Mouse (Mus musculus) ES-Bruce4 (cell line): Measurements from ENCODE around the gene Dnah10. TPM values are rescaled to one million over a fixed set of nuclear protein-coding genes. Genes with fewer than 3 reads are reported as not detected.

Experiments used
- H3K27ac ChIP-seq: 2 replicates; pipeline ENCODE4 v1.5.1; 2012; ENCODE audit warnings: low read length, inconsistent platforms; ENCODE audit not compliant: insufficient read depth
- H3K27me3 ChIP-seq: 2 replicates; pipeline ENCODE4 v1.6.1; 2012; ENCODE audit warnings: mild to moderate bottlenecking, low read length, inconsistent platforms; ENCODE audit not compliant: control insufficient read depth, poor library complexity, insufficient read depth, severe bottlenecking
- H3K36me3 ChIP-seq: 2 replicates; pipeline ENCODE4 v1.6.1; 2012; ENCODE audit warnings: inconsistent platforms, mild to moderate bottlenecking, low read length, moderate library complexity; ENCODE audit not compliant: control insufficient read depth, poor library complexity, insufficient read depth, severe bottlenecking
- H3K4me1 ChIP-seq: one replicate; pipeline ENCODE4 v1.8.1; 2011; ENCODE audit warnings: low read length; ENCODE audit not compliant: control insufficient read depth, insufficient read depth
- H3K4me3 ChIP-seq: 2 replicates; pipeline ENCODE4 v1.5.1; 2011; ENCODE audit warnings: low read depth, mild to moderate bottlenecking, low read length
- H3K9ac ChIP-seq: 2 replicates; pipeline ENCODE4 v1.6.1; 2012; ENCODE audit warnings: low read depth, mild to moderate bottlenecking, inconsistent platforms; ENCODE audit not compliant: poor library complexity, severe bottlenecking
- H3K9me3 ChIP-seq: replicated peaks from 2 replicates; pipeline ENCODE4 v1.6.1; 2012; ENCODE audit warnings: mild to moderate bottlenecking, low read length, inconsistent platforms; ENCODE audit not compliant: control insufficient read depth, poor library complexity, insufficient read depth, severe bottlenecking
- CTCF ChIP-seq: IDR thresholded peaks from one replicate; pipeline ENCODE4 v1.8.1; 2011; ENCODE audit warnings: low read depth, low read length
- EP300 ChIP-seq: IDR thresholded peaks from 2 replicates; pipeline ENCODE4 v1.6.1; 2011; ENCODE audit warnings: low read depth, low read length; ENCODE audit not compliant: insufficient read depth
- POLR2A ChIP-seq: IDR thresholded peaks from one replicate; pipeline ENCODE4 v1.8.1; 2011; ENCODE audit warnings: low read length; ENCODE audit not compliant: insufficient read depth
- polyA plus RNA-seq: library from polyadenylated mRNA; stranded (reverse); fragments of >200 nt; gene quantifications from 2 replicates; pipeline ENCODE4 v1.2.4, GENCODE M21; 2011; ENCODE audit warnings: low read depth; ENCODE audit not compliant: missing spikeins, insufficient read depth, insufficient read length

Gene Dnah10
- polyA plus RNA-seq, 1 experiment = 0.73 TPM

- H3K9me3 ChIP-seq = no peaks in the 10 kb centered on the region
- H3K4me3 ChIP-seq = no peak overlapping the region
- TF ChIP-seq CTCF = no peak
- no peak for TF ChIP-seq POLR2A
- H3K4me1 ChIP-seq = no peaks in the 10 kb centered on the region
- no peak overlapping the region for H3K9ac ChIP-seq
- no peaks in the 10 kb centered on the region for H3K27me3 ChIP-seq
- H3K27ac ChIP-seq = no peak overlapping the region
- H3K36me3 ChIP-seq = no peaks in the 10 kb centered on the region
These were observed 111.7 kb downstream of the Dnah10 start for GRCm38 (mm10) chr5:124836621-124837020.

DNA sequence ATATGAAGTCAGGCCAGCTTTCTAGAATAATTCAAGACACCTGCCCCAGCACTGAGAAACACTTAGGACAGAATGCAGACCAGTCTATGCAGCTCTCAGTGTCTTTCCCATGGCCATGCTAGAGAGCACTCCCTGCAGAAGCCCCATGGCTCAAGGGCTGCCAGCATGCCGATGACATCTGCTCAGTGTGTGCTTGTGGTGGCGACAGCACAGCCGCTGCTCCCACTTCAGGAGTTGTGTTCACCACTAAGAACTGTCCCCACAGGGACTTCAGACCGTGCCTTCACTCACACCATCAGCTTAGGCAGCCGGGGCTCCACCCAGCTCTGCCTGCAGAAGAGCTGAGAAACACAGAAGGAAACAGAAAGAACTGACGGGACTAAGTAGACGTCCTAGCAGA is 115.3 kb downstream of the Dnah10 start:
- Histone ChIP-seq H3K36me3 (no peaks in the 10 kb centered on the region), H3K9me3 (no peaks in the 10 kb centered on the region), H3K4me1 (no peaks in the 10 kb centered on the region), H3K4me3 (no peak overlapping the region), H3K27me3 (no peaks in the 10 kb centered on the region), H3K27ac (no peak overlapping the region), H3K9ac (no peak overlapping the region)
- no peak for TF ChIP-seq POLR2A
- TF ChIP-seq CTCF = no peak
- no peak for TF ChIP-seq EP300

- no peak overlapping the region for H3K27ac ChIP-seq
These were observed 115.8 kb downstream of the Dnah10 start for GRCm38 (mm10) chr5:124840669-124841068.

GRCm38 (mm10) chr5:124843386-124843785 is 118.5 kb downstream of the Dnah10 start:
- H3K4me3 ChIP-seq = no peak overlapping the region
- H3K4me1 ChIP-seq = no peaks in the 10 kb centered on the region
- no peaks in the 10 kb centered on the region for H3K9me3 ChIP-seq
- H3K9ac ChIP-seq = no peak overlapping the region
- no peak overlapping the region for H3K27ac ChIP-seq
- TF ChIP-seq CTCF = no peak
- TF ChIP-seq POLR2A = no peak
- TF ChIP-seq EP300 = no peak
- no peaks in the 10 kb centered on the region for H3K36me3 ChIP-seq
- H3K27me3 ChIP-seq = no peaks in the 10 kb centered on the region

More at GRCm38 (mm10) chr5:124840669-124841068, 115.8 kb downstream of the Dnah10 start:
- Histone ChIP-seq H3K4me3 (no peak overlapping the region), H3K36me3 (no peaks in the 10 kb centered on the region), H3K27me3 (no peaks in the 10 kb centered on the region), H3K4me1 (no peaks in the 10 kb centered on the region), H3K9me3 (no peaks in the 10 kb centered on the region), H3K9ac (no peak overlapping the region)
- TF ChIP-seq POLR2A = no peak
- TF ChIP-seq CTCF = no peak
- TF ChIP-seq EP300 = no peak

DNA sequence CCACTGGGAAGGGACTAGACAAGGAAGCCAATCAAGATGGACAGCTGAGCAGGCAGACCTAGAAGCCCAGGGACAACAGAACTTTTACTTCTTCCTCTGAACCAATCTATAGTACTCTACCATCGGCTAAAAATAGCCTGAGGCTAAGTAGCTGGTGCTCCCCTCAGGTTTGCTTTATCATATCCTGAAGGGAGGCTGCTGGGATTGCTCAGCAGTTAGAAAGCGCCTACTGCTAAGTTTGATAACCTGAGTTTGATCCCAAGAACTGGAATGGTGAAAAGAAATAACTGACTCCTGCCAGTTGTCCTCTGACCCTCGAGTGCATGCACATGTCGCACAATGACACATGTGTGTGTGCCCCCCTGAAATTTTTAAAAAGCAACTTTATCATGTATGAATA is 120.0 kb downstream of the Dnah10 start:
- Histone ChIP-seq H3K4me1 (no peaks in the 10 kb centered on the region), H3K27me3 (no peaks in the 10 kb centered on the region), H3K36me3 (no peaks in the 10 kb centered on the region), H3K9me3 (no peaks in the 10 kb centered on the region), H3K27ac (no peak overlapping the region), H3K9ac (no peak overlapping the region), H3K4me3 (no peak overlapping the region)
- TF ChIP-seq CTCF (no peak), POLR2A (no peak), EP300 (no peak)

DNA sequence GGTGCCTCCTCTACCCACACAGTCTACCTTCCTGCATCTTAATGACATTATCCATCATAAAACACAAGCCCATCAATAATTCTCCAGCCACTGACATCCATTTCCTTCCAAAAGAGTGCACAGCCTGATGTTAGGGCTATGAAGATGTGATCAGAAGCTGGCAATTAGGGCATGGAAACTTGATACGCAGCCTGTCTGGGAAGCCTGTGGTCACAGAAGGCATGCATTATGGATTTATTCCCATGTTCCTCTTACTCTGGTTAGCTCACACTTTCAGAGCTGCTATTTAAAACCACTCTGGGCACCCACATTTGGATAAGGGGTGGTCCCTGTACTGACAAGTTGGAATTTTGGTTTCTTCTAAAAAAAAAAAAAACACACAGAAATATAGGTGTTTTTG is 122.1 kb downstream of the Dnah10 start:
- Histone ChIP-seq H3K9ac (no peak overlapping the region), H3K27me3 (no peaks in the 10 kb centered on the region), H3K9me3 (no peaks in the 10 kb centered on the region), H3K4me3 (no peak overlapping the region), H3K36me3 (no peaks in the 10 kb centered on the region), H3K27ac (no peak overlapping the region), H3K4me1 (peaks cover 2% of the 10 kb centered on the region)
- TF ChIP-seq CTCF (no peak), POLR2A (no peak), EP300 (no peak)
